Mouse (Mus musculus): ENCODE measurements around the gene Actg2. TPM values are rescaled to one million over a fixed set of nuclear protein-coding genes. Genes with fewer than 3 reads are reported as not detected.

The Actg2 gene
- polyA plus RNA-seq, 1 experiment from 2014 or later, result 1,747 TPM

- Histone ChIP-seq H3K4me1 (ENCODE audit: control insufficient read depth, insufficient read depth, low read length) (no peaks in the 10 kb centered on the region), H3K27me3 (replicated peaks; ENCODE audit: control insufficient read depth, insufficient read depth, low read length) (no peaks in the 10 kb centered on the region), H3K9ac (ENCODE audit: low read depth, low read length) (no peak overlapping the region), H3K36me3 (ENCODE audit: control insufficient read depth, insufficient read depth, low read length) (peaks cover 4% of the 10 kb centered on the region), H3K4me2 (ENCODE audit: low read depth, low read length) (no peak overlapping the region), H3K27ac (ENCODE audit: low read length) (no peak overlapping the region), H3K4me3 (ENCODE audit: low read length) (no peak overlapping the region), H3K9me3 (ENCODE audit: control insufficient read depth, low read length) (no peaks in the 10 kb centered on the region)
- 71% methylated on average over 7 of the region's 7 CpGs for WGBS
- ATAC-seq, result no peak
Observed at GRCm38 (mm10) chr6:83475431-83475830, 60.6 kb downstream of the Actg2 start.

- ATAC-seq, result no peak
- no peaks in the 10 kb centered on the region for H3K27me3 ChIP-seq (replicated peaks; ENCODE audit: control insufficient read depth, insufficient read depth, low read length)
- H3K4me2 ChIP-seq (ENCODE audit: low read depth, low read length), result no peak overlapping the region
- H3K36me3 ChIP-seq (ENCODE audit: control insufficient read depth, insufficient read depth, low read length), result no peaks in the 10 kb centered on the region
- 76% methylated on average over 9 of the region's 9 CpGs for WGBS
- H3K4me1 ChIP-seq (ENCODE audit: control insufficient read depth, insufficient read depth, low read length), result no peaks in the 10 kb centered on the region
- no peaks in the 10 kb centered on the region for H3K9me3 ChIP-seq (ENCODE audit: control insufficient read depth, low read length)
- no peak overlapping the region for H3K27ac ChIP-seq (ENCODE audit: low read length)
- H3K9ac ChIP-seq (ENCODE audit: low read depth, low read length), result no peak overlapping the region
- no peak overlapping the region for H3K4me3 ChIP-seq (ENCODE audit: low read length)
Observed at GRCm38 (mm10) chr6:83473240-83473639, 62.8 kb downstream of the Actg2 start.

GRCm38 (mm10) chr6:83471739-83472138, 64.3 kb downstream of the Actg2 start:
- H3K4me3 ChIP-seq (ENCODE audit: low read length), result no peak overlapping the region
- H3K4me1 ChIP-seq (ENCODE audit: control insufficient read depth, insufficient read depth, low read length), result no peaks in the 10 kb centered on the region
- H3K9me3 ChIP-seq (ENCODE audit: control insufficient read depth, low read length), result no peaks in the 10 kb centered on the region
- no peaks in the 10 kb centered on the region for H3K36me3 ChIP-seq (ENCODE audit: control insufficient read depth, insufficient read depth, low read length)
- no peaks in the 10 kb centered on the region for H3K27me3 ChIP-seq (replicated peaks; ENCODE audit: control insufficient read depth, insufficient read depth, low read length)
- ATAC-seq, result no peak
- H3K9ac ChIP-seq (ENCODE audit: low read depth, low read length), result no peak overlapping the region
- WGBS, result 84% methylated on average over 7 of the region's 7 CpGs
- no peak overlapping the region for H3K27ac ChIP-seq (ENCODE audit: low read length)
- H3K4me2 ChIP-seq (ENCODE audit: low read depth, low read length), result no peak overlapping the region

- Histone ChIP-seq H3K9me3 (ENCODE audit: control insufficient read depth, low read length) (no peaks in the 10 kb centered on the region), H3K36me3 (ENCODE audit: control insufficient read depth, insufficient read depth, low read length) (no peaks in the 10 kb centered on the region), H3K9ac (ENCODE audit: low read depth, low read length) (no peak overlapping the region), H3K4me3 (ENCODE audit: low read length) (no peak overlapping the region), H3K4me1 (ENCODE audit: control insufficient read depth, insufficient read depth, low read length) (peaks cover 15% of the 10 kb centered on the region), H3K4me2 (ENCODE audit: low read depth, low read length) (no peak overlapping the region), H3K27ac (ENCODE audit: low read length) (no peak overlapping the region), H3K27me3 (replicated peaks; ENCODE audit: control insufficient read depth, insufficient read depth, low read length) (no peaks in the 10 kb centered on the region)
- no peak for ATAC-seq
Observed at GRCm38 (mm10) chr6:83464011-83464410, 72.1 kb downstream of the Actg2 start.

Other genes starting within 250 kb of the Actg2 start
- gene Mthfd2, start 210.4 kb downstream of the Actg2 start, polyA plus RNA-seq (2015; fragmentation: Nextera tagmentation; extraction: Ambion mirVana), result 36.4 and 43.5 TPM in 2 replicates
- gene Mob1a, start 210.2 kb downstream of the Actg2 start, polyA plus RNA-seq (2015; fragmentation: Nextera tagmentation; extraction: Ambion mirVana), result 50.8 and 52.8 TPM in 2 replicates
- gene Bola3, start 187.1 kb downstream of the Actg2 start, polyA plus RNA-seq (2015; fragmentation: Nextera tagmentation; extraction: Ambion mirVana), result 173 and 186 TPM in 2 replicates
- gene Tet3, start 77.2 kb downstream of the Actg2 start, polyA plus RNA-seq (2015; fragmentation: Nextera tagmentation; extraction: Ambion mirVana), result 40.1 and 43.5 TPM in 2 replicates
- 68.5 and 72.4 TPM in 2 replicates for gene Dguok, start 29.3 kb downstream of the Actg2 start, polyA plus RNA-seq (2015; fragmentation: Nextera tagmentation; extraction: Ambion mirVana)
- 29.4 and 30.5 TPM in 2 replicates for gene Stambp, start 36.5 kb upstream of the Actg2 start, polyA plus RNA-seq (2015; fragmentation: Nextera tagmentation; extraction: Ambion mirVana)
- 0.12 and 0.32 TPM in 2 replicates for gene Clec4f, start 119.9 kb upstream of the Actg2 start, polyA plus RNA-seq (2015; fragmentation: Nextera tagmentation; extraction: Ambion mirVana)
- not detected in 2 replicates for gene Cd207, start 141.6 kb upstream of the Actg2 start, polyA plus RNA-seq (2015; fragmentation: Nextera tagmentation; extraction: Ambion mirVana)
- not detected in 2 replicates for gene Vax2, start 175.0 kb upstream of the Actg2 start, polyA plus RNA-seq (2015; fragmentation: Nextera tagmentation; extraction: Ambion mirVana)
- not detected in 2 replicates for gene Atp6v1b1, start 206.7 kb upstream of the Actg2 start, polyA plus RNA-seq (2015; fragmentation: Nextera tagmentation; extraction: Ambion mirVana)
- gene Ankrd53, start 226.4 kb upstream of the Actg2 start, polyA plus RNA-seq (2015; fragmentation: Nextera tagmentation; extraction: Ambion mirVana), result not detected in 2 replicates
- 83.3 and 88.5 TPM in 2 replicates for gene Tex261, start 239.5 kb upstream of the Actg2 start, polyA plus RNA-seq (2015; fragmentation: Nextera tagmentation; extraction: Ambion mirVana)